Mouse (Mus musculus): ENCODE data around the gene 1700012A03Rik.

GRCm38 (mm10) chr6:32105547-32106275, 55.7 kb downstream of the 1700012A03Rik start:
- TF ChIP-seq POLR2A (IDR thresholded peaks at IDR 0.05; ENCODE audit: low read depth, low read length) (no peak), CTCF (IDR thresholded peaks at IDR 0.05; ENCODE audit: borderline replicate concordance, insufficient read depth, low read length) (no peak)
